ENCODE assay signal across 7 mouse cellular contexts in genomic region chr17:34121172-34121878, GRCm38 (mm10). TPM values are rescaled to one million over a fixed set of nuclear protein-coding genes. Genes with fewer than 3 reads are reported as not detected.
DNase-seq lines count a peak whose midpoint lies in the region; ATAC-seq and TF ChIP-seq lines count a peak whose summit lies in the region.

No protein-coding gene starts in this region.

- TF ChIP-seq POLR2A in kidney, adult 2 months (IDR thresholded peaks at IDR 0.05; ENCODE audit: low read depth, low read length), result peak; percentile 66

- DNase-seq in adrenal gland, postnatal 10 days, result peak; percentile 92
- DNase-seq in embryo, embryonic 11.5 days (ENCODE audit: low read depth, low spot score), result peak; percentile 75
- peak; percentile 100 for DNase-seq in heart, adult 11 months
- peak; percentile 94 for DNase-seq in kidney, adult 2 months
- DNase-seq in limb, embryonic 11.5 days (ENCODE audit: low spot score), result peak; percentile 91
- DNase-seq in spleen, postnatal 36 days (ENCODE audit: low spot score in 2 of 2), result peak; percentile 58 to 68

- peak overlapping the region; percentile 99 for H3K4me3 ChIP-seq in kidney, adult 2 months (ENCODE audit: insufficient read depth, low read depth, low read length)
- H3K4me3 ChIP-seq in limb, embryonic 11.5 days (ENCODE audit: low read depth, low read length), result peak overlapping the region; percentile 99

- under 1% methylated on average over 33 of the region's 35 CpGs for WGBS in kidney, adult 2 months
- under 1% methylated on average over 35 of the region's 35 CpGs for WGBS in limb, embryonic 11.5 days

- H3K27me3 ChIP-seq in kidney, adult 2 months (replicated peaks; ENCODE audit: control insufficient read depth, insufficient read depth, low read length), result no peaks in the 10 kb centered on the region
- H3K27me3 ChIP-seq in limb, embryonic 11.5 days (ENCODE audit: control insufficient read depth, insufficient read depth, low read length), result no peaks in the 10 kb centered on the region

- no peaks in the 10 kb centered on the region for H3K9me3 ChIP-seq in limb, embryonic 11.5 days (ENCODE audit: control insufficient read depth, low read length)

- peaks cover 6% of the 10 kb centered on the region for H3K4me1 ChIP-seq in kidney, adult 2 months (ENCODE audit: control insufficient read depth, insufficient read depth, low read length)
- H3K4me1 ChIP-seq in limb, embryonic 11.5 days (ENCODE audit: control insufficient read depth, insufficient read depth, low read length), result peaks cover 14% of the 10 kb centered on the region

- peak overlapping the region; percentile 82 for H3K4me2 ChIP-seq in limb, embryonic 11.5 days (ENCODE audit: low read depth, severe bottlenecking)

- peak overlapping the region; percentile 99 for H3K27ac ChIP-seq in kidney, adult 2 months (ENCODE audit: insufficient read depth, low read depth, low read length)
- H3K27ac ChIP-seq in limb, embryonic 11.5 days (replicated peaks; ENCODE audit: low read depth, low read length), result peak overlapping the region; percentile 100

- no peak for TF ChIP-seq CTCF in kidney, adult 2 months (conservative IDR thresholded peaks at IDR 0.05; ENCODE audit: insufficient read depth, insufficient read length, low read depth, low read length)

- ATAC-seq in limb, embryonic 11.5 days (ENCODE audit: insufficient number of reproducible peaks, low FRiP score, low TSS enrichment, low read depth), result peak; percentile 55
- 0 out of 2 replicates have a peak, but pooled peaks have one; percentile 2 for ATAC-seq in monocyte, adult 5-6 weeks (replicated peaks; ENCODE audit: insufficient number of reproducible peaks, low FRiP score, low TSS enrichment, poor library complexity, severe bottlenecking)

- H3K9ac ChIP-seq in limb, embryonic 11.5 days (ENCODE audit: low read length), result peak overlapping the region; percentile 98

- H3K36me3 ChIP-seq in kidney, adult 2 months (ENCODE audit: control insufficient read depth, insufficient read depth, low read length), result peaks cover 15% of the 10 kb centered on the region
- peaks cover 15% of the 10 kb centered on the region for H3K36me3 ChIP-seq in limb, embryonic 11.5 days (ENCODE audit: control insufficient read depth, insufficient read depth, low read length)

RNA-seq across cellular contexts. Expression of gene Brd2, which starts 1.1 kb away (rescaled TPM):
- total RNA-seq in adrenal gland, postnatal 10 days (2021), result 100 to 1,000 TPM; 170 to 181 TPM
- 110 and 117 TPM in 2 replicates for polyA plus RNA-seq in kidney, adult 2 months (2012; rRNA removed)
- polyA plus RNA-seq in limb, embryonic 11.5 days (2014; fragmentation: Nextera tagmentation; extraction: Ambion mirVana), result 141 and 152 TPM in 2 replicates
- total RNA-seq in monocyte, adult 5-6 weeks (2017), result 374 to 583 TPM (median 393 TPM) in 3 replicates

RNA-seq across cellular contexts. Expression of gene H2-DMa, which starts 2.0 kb away (rescaled TPM):
- total RNA-seq in adrenal gland, postnatal 10 days (2021), result 10 to 100 TPM in 1 of 2 experiments, 1 to 10 TPM in 1; 8.9 to 15.2 TPM
- polyA plus RNA-seq in kidney, adult 2 months (2012; rRNA removed), result 30.1 and 37.1 TPM in 2 replicates
- polyA plus RNA-seq in limb, embryonic 11.5 days (2014; fragmentation: Nextera tagmentation; extraction: Ambion mirVana), result 7.5 and 9.1 TPM in 2 replicates
- total RNA-seq in monocyte, adult 5-6 weeks (2017), result 55.9 to 84.5 TPM (median 72.8 TPM) in 3 replicates

RNA-seq across cellular contexts. Expression of gene H2-DMb2, which starts 21.8 kb away (rescaled TPM):
- total RNA-seq in adrenal gland, postnatal 10 days (2021), result 1 to 10 TPM; 4.5 to 4.8 TPM
- 3.2 and 15.6 TPM in 2 replicates for polyA plus RNA-seq in kidney, adult 2 months (2012; rRNA removed)
- 0.23 TPM in 1 of 2 replicates, not detected in the other for polyA plus RNA-seq in limb, embryonic 11.5 days (2014; fragmentation: Nextera tagmentation; extraction: Ambion mirVana)
- 71.7 to 98.5 TPM (median 90.4 TPM) in 3 replicates for total RNA-seq in monocyte, adult 5-6 weeks (2017)

RNA-seq across cellular contexts. Expression of gene H2-Oa, which starts 29.2 kb away (rescaled TPM):
- total RNA-seq in adrenal gland, postnatal 10 days (2021), result 1 to 10 TPM; 1.4 to 1.5 TPM
- polyA plus RNA-seq in kidney, adult 2 months (2012; rRNA removed), result 3.1 and 8.5 TPM in 2 replicates
- 0.55 and 1.2 TPM in 2 replicates for polyA plus RNA-seq in limb, embryonic 11.5 days (2014; fragmentation: Nextera tagmentation; extraction: Ambion mirVana)
- total RNA-seq in monocyte, adult 5-6 weeks (2017), result 7.8 to 18.9 TPM (median 17.6 TPM) in 3 replicates

RNA-seq across cellular contexts. Expression of gene H2-DMb1, which starts 31.5 kb away (rescaled TPM):
- 1 to 10 TPM; 3.6 to 5.8 TPM for total RNA-seq in adrenal gland, postnatal 10 days (2021)
- 72.3 and 80.5 TPM in 2 replicates for polyA plus RNA-seq in kidney, adult 2 months (2012; rRNA removed)
- polyA plus RNA-seq in limb, embryonic 11.5 days (2014; fragmentation: Nextera tagmentation; extraction: Ambion mirVana), result 0.45 and 0.61 TPM in 2 replicates
- 48.2 to 62.0 TPM (median 61.5 TPM) in 3 replicates for total RNA-seq in monocyte, adult 5-6 weeks (2017)

Comparison
In these comparisons a context has a peak if more than half of its experiments do, and no peak if none do; other contexts are left out.
1. Peak in every context shown above with its lines: DNase-seq, ATAC-seq, H3K4me3 ChIP-seq and H3K27ac ChIP-seq.
2. RNA of gene H2-DMb2, which starts 21.8 kb away (total RNA-seq): 71.7 to 98.5 TPM in monocyte, adult 5-6 weeks; 4.5 to 4.8 TPM in adrenal gland, postnatal 10 days; every median in the first group is over 10 times any median in the second.